Mouse (Mus musculus): ENCODE data around the gene Gm11627.

DNA sequence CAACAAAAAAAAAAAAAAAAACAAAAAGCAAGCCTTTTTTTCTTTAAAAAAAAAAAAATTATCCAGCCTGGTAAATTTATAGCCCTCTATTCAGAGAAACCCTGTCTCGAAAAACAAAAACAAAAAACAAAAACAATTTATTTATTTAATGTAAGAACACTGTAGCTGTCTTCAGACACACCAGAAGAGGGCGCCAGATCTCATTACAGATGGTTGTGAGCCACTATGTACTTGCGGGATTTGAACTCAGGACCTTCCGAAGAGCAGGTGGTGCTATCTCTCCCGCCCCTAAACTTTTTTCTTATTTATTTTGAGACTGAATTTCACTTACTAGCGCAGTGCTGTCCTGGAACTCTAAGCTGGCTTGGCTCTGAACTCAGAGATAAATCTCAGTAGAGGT, 12.1 kb downstream of the Gm11627 start:
- TF ChIP-seq TAL1 (IDR thresholded peaks at IDR 0.05; ENCODE audit: low read length) (no peak), GATA1 (IDR thresholded peaks at IDR 0.05; ENCODE audit: low read length) (no peak)

Measured in erythroblast, embryonic 14.5 days (primary cell).